8 mouse cellular contexts compared by ENCODE assay signal in genomic region chr3:125938756-125939109, GRCm38 (mm10). TPM values are rescaled to one million over a fixed set of nuclear protein-coding genes. Genes with fewer than 3 reads are reported as not detected.
DNase-seq lines count a peak whose midpoint lies in the region; ATAC-seq lines count a peak whose summit lies in the region.

No protein-coding gene starts in this region.

- H3K9me3 ChIP-seq in forebrain, embryonic 10.5 days: no peaks in the 10 kb centered on the region
- no peaks in the 10 kb centered on the region for H3K9me3 ChIP-seq in kidney, embryonic 15.5 days (replicated peaks)

- H3K4me2 ChIP-seq in kidney, embryonic 15.5 days: peak overlapping the region; percentile 93

- H3K36me3 ChIP-seq in forebrain, embryonic 10.5 days (replicated peaks): no peaks in the 10 kb centered on the region
- no peaks in the 10 kb centered on the region for H3K36me3 ChIP-seq in kidney, embryonic 15.5 days

- DNase-seq in gastrocnemius, postnatal 14 days: peak; percentile 3
- DNase-seq in gastrocnemius, postnatal 36 days: no peak
- DNase-seq in ES-CJ7 (ENCODE audit: low read depth, low spot score): peak; percentile 89
- DNase-seq in forebrain, embryonic 10.5 days (ENCODE audit: extremely low spot score, low spot score): no peak
- DNase-seq in thymus, postnatal 14 days: peak; percentile 83
- no peak for DNase-seq in adrenal gland, adult 2 months

- peaks cover 20% of the 10 kb centered on the region for H3K4me1 ChIP-seq in forebrain, embryonic 10.5 days
- H3K4me1 ChIP-seq in kidney, embryonic 15.5 days: peaks cover 18% of the 10 kb centered on the region

- peak overlapping the region; percentile 74 for H3K4me3 ChIP-seq in forebrain, embryonic 10.5 days
- peak overlapping the region; percentile 61 for H3K4me3 ChIP-seq in kidney, embryonic 15.5 days (replicated peaks)

- H3K27ac ChIP-seq in forebrain, embryonic 10.5 days: peak overlapping the region; percentile 80
- no peak overlapping the region for H3K27ac ChIP-seq in kidney, embryonic 15.5 days

- ATAC-seq in kidney, embryonic 15.5 days (replicated peaks; ENCODE audit: low FRiP score): peak; percentile 77
- peak; percentile 63 for ATAC-seq in megakaryocyte-erythroid progenitor cell, adult 5-6 weeks (replicated peaks; ENCODE audit: low FRiP score, low TSS enrichment, poor library complexity, severe bottlenecking)

- under 1% methylated on average over 37 of the region's 37 CpGs for WGBS in forebrain, embryonic 10.5 days
- 3% methylated on average over 29 of the region's 37 CpGs for WGBS in kidney, embryonic 15.5 days

- no peak overlapping the region for H3K9ac ChIP-seq in kidney, embryonic 15.5 days

- intact Hi-C loops in gastrocnemius, postnatal 14 days (cut with DNase I; ENCODE audit: low total_unique reads): no loop called here
- intact Hi-C loops in gastrocnemius, postnatal 36 days (cut with DNase I): no loop called here

- peaks cover 47% of the 10 kb centered on the region for H3K27me3 ChIP-seq in forebrain, embryonic 10.5 days (ENCODE audit: poor library complexity, severe bottlenecking)
- peaks cover 52% of the 10 kb centered on the region for H3K27me3 ChIP-seq in kidney, embryonic 15.5 days

RNA-seq across cellular contexts. Expression of gene Ugt8a, which starts 0.3 kb away (rescaled TPM):
- total RNA-seq in gastrocnemius, postnatal 14 days (2021): 10 to 100 TPM in 1 of 2 experiments, 1 to 10 TPM in 1; 2.1 to 13.2 TPM
- total RNA-seq in gastrocnemius, postnatal 36 days (2021): 1 to 10 TPM in 1 of 2 experiments, under 1 TPM in 1; 0.54 to 2.2 TPM
- polyA plus RNA-seq in forebrain, embryonic 10.5 days (2016; fragmentation: Nextera tagmentation; extraction: Ambion mirVana): 1.9 and 2.0 TPM in 2 replicates
- 6.2 and 7.4 TPM in 2 replicates for polyA plus RNA-seq in kidney, embryonic 15.5 days (2015; fragmentation: Nextera tagmentation; extraction: Ambion mirVana)
- total RNA-seq in megakaryocyte-erythroid progenitor cell, adult 5-6 weeks (2014; fragmentation: Nextera tagmentation): 1.0 and 1.7 TPM in 2 replicates
- total RNA-seq in megakaryocyte-erythroid progenitor cell, adult 5-6 weeks (2017): 1.8 TPM in 1 of 2 replicates, not detected in the other
- under 1 TPM in 1 of 2 experiments, not detected in 1; 0.21 TPM for total RNA-seq in adrenal gland, adult 2 months (2021)
- not detected in 2 replicates for polyA plus RNA-seq in adrenal gland, adult 2 months (2012; rRNA removed)

Comparison
In these comparisons a context has a peak if more than half of its experiments do, and no peak if none do; other contexts are left out.
1. DNase-seq: peak in gastrocnemius, postnatal 14 days (single experiment), ES-CJ7 (single experiment) and thymus, postnatal 14 days (single experiment); none in gastrocnemius, postnatal 36 days (0 of 2), forebrain, embryonic 10.5 days (single experiment) and adrenal gland, adult 2 months (single experiment).